Mouse (Mus musculus): ENCODE results near the gene Mrpl24.

- TF ChIP-seq POLR2A (IDR thresholded peaks at IDR 0.05; ENCODE audit: low read depth, low read length): no peak
- no peak for TF ChIP-seq CTCF (conservative IDR thresholded peaks at IDR 0.05; ENCODE audit: insufficient read depth, insufficient read length, low read depth, low read length)
These were observed 33.3 kb upstream of the Mrpl24 start for GRCm38 (mm10) chr3:87886004-87886365.

All from kidney, adult 2 months (tissue).